19 mouse cellular contexts compared by ENCODE assay signal in the genomic region with DNA sequence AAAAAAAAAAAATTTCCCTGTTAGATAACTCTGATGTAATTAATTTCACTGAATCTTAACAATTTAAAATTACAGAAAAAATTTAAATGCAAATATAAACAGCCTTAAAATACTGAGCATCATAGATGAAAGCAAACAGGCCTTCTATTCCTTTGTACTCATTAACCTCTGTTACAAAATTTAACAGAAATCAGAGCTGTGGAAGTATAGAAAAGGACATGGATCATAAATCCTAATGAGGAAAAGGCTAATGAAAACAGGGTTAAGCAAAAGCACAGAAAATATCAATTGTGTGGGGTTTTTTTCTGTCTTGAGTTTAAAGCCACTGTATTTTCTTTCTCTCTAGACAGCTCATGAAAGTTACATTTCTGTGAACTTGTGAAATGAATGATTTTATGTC.
A peak's percentile ranks its signal among the peaks of the same experiment; 100 is the strongest.
DNase-seq lines count a peak whose midpoint lies in the region; ATAC-seq lines count a peak whose summit lies in the region.
"Had no signal": no experiment of that assay in that cellular context is flagged by ENCODE, and none has a peak within 500 bp of the region (broad histone marks: within the 10 kb centered on the region; RNA-seq: fewer than 3 reads in every experiment).

No protein-coding gene starts in this region.

- H3K4me1 ChIP-seq in forebrain, embryonic 10.5 days = peaks cover 75% of the 10 kb centered on the region
- peaks cover 38% of the 10 kb centered on the region for H3K4me1 ChIP-seq in hindbrain, embryonic 12.5 days
- peaks cover 48% of the 10 kb centered on the region for H3K4me1 ChIP-seq in midbrain, embryonic 14.5 days (ENCODE audit: control insufficient read depth, insufficient read depth, low read length)
- H3K4me1 ChIP-seq: heart, embryonic 13.5 days; stomach, embryonic 15.5 days had no signal

- H3K27me3 ChIP-seq in forebrain, embryonic 10.5 days (ENCODE audit: poor library complexity, severe bottlenecking) = no peaks in the 10 kb centered on the region
- no peaks in the 10 kb centered on the region for H3K27me3 ChIP-seq in hindbrain, embryonic 12.5 days
- H3K27me3 ChIP-seq in midbrain, embryonic 14.5 days (ENCODE audit: control insufficient read depth, insufficient read depth, low read length) = no peaks in the 10 kb centered on the region
- H3K27me3 ChIP-seq: stomach, embryonic 15.5 days had no signal

- H3K36me3 ChIP-seq in forebrain, embryonic 10.5 days (replicated peaks) = no peaks in the 10 kb centered on the region
- H3K36me3 ChIP-seq in hindbrain, embryonic 12.5 days = no peaks in the 10 kb centered on the region
- H3K36me3 ChIP-seq in midbrain, embryonic 14.5 days (ENCODE audit: control insufficient read depth, insufficient read depth, low read length) = no peaks in the 10 kb centered on the region
- H3K36me3 ChIP-seq: embryonic facial prominence, embryonic 10.5 days; G1E; heart, embryonic 13.5 days; stomach, embryonic 15.5 days had no signal

- no peak overlapping the region for H3K4me3 ChIP-seq in forebrain, embryonic 10.5 days
- no peak overlapping the region for H3K4me3 ChIP-seq in hindbrain, embryonic 12.5 days
- H3K4me3 ChIP-seq in midbrain, embryonic 14.5 days (replicated peaks; ENCODE audit: low read depth, low read length) = no peak overlapping the region
- H3K4me3 ChIP-seq: embryonic facial prominence, embryonic 10.5 days; erythroblast, embryonic 14.5 days; heart, embryonic 13.5 days; stomach, embryonic 15.5 days had no signal

- no peaks in the 10 kb centered on the region for H3K9me3 ChIP-seq in forebrain, embryonic 10.5 days
- H3K9me3 ChIP-seq in hindbrain, embryonic 12.5 days (replicated peaks) = no peaks in the 10 kb centered on the region
- H3K9me3 ChIP-seq in midbrain, embryonic 14.5 days (ENCODE audit: control insufficient read depth, low read length) = no peaks in the 10 kb centered on the region
- H3K9me3 ChIP-seq: embryonic facial prominence, embryonic 10.5 days; G1E; heart, embryonic 13.5 days; stomach, embryonic 15.5 days had no signal

- ATAC-seq in hindbrain, embryonic 12.5 days (ENCODE audit: low FRiP score) = no peak
- no peak for ATAC-seq in midbrain, embryonic 14.5 days (ENCODE audit: low FRiP score, low TSS enrichment)

- no peak overlapping the region; the same call in 1 of the 2 replicates for H3K9ac ChIP-seq in hindbrain, embryonic 12.5 days
- no peak overlapping the region; the same call in 1 of the 2 replicates for H3K9ac ChIP-seq in midbrain, embryonic 14.5 days (replicated peaks; ENCODE audit: low read length)
- H3K9ac ChIP-seq: heart, embryonic 13.5 days; stomach, embryonic 15.5 days had no signal

- peak; percentile 36 for DNase-seq in Muller cell, postnatal 12 days (ENCODE audit: inconsistent ontology term)
- DNase-seq in forebrain, embryonic 10.5 days (ENCODE audit: extremely low spot score, low spot score) = no peak
- DNase-seq in midbrain, embryonic 14.5 days = peak; percentile 41
- no peak for DNase-seq in cerebellum, adult 8-10 months
- no peak for DNase-seq in left cerebral cortex, adult 11 months (ENCODE audit: low spot score)
- DNase-seq in natural killer cell, adult 2 months (ENCODE audit: low spot score in 2 of 2) = no peak
- DNase-seq in right cerebral cortex, postnatal 14 days = no peak
- DNase-seq: adrenal gland, postnatal 10 days; kidney, adult 2 months; liver; lung, adult 2 months; spleen, adult 18-20 months; thymus, postnatal 25 days had no signal

- no peak overlapping the region for H3K4me2 ChIP-seq in hindbrain, embryonic 12.5 days (replicated peaks)
- H3K4me2 ChIP-seq in midbrain, embryonic 14.5 days (ENCODE audit: low read length) = peak overlapping the region; percentile 36; the same call in 1 of the 2 replicates
- H3K4me2 ChIP-seq: heart, embryonic 13.5 days; stomach, embryonic 15.5 days had no signal

- peak overlapping the region; percentile 91 for H3K27ac ChIP-seq in forebrain, embryonic 10.5 days
- H3K27ac ChIP-seq in hindbrain, embryonic 12.5 days = peak overlapping the region; percentile 91
- H3K27ac ChIP-seq in midbrain, embryonic 14.5 days (replicated peaks; ENCODE audit: low read depth, low read length) = peak overlapping the region; percentile 90
- H3K27ac ChIP-seq: heart, embryonic 13.5 days; stomach, embryonic 15.5 days had no signal

Comparison
In these comparisons a context has a peak if more than half of its experiments do, and no peak if none do; other contexts are left out.
1. DNase-seq: peak in Muller cell, postnatal 12 days (single experiment) and midbrain, embryonic 14.5 days (single experiment); none in forebrain, embryonic 10.5 days (single experiment), cerebellum, adult 8-10 months (single experiment), left cerebral cortex, adult 11 months (single experiment), natural killer cell, adult 2 months (0 of 2) and right cerebral cortex, postnatal 14 days (single experiment).
2. Peak in every context shown above with its lines, with median percentiles within 50 percentile points of each other: H3K27ac ChIP-seq.